Mouse (Mus musculus): Measurements from ENCODE around the gene Rfx6. TPM values are rescaled to one million over a fixed set of nuclear protein-coding genes. Genes with fewer than 3 reads are reported as not detected.

Gene Rfx6
- polyA plus RNA-seq, 1 experiment from 2014 or later, result not detected

DNA sequence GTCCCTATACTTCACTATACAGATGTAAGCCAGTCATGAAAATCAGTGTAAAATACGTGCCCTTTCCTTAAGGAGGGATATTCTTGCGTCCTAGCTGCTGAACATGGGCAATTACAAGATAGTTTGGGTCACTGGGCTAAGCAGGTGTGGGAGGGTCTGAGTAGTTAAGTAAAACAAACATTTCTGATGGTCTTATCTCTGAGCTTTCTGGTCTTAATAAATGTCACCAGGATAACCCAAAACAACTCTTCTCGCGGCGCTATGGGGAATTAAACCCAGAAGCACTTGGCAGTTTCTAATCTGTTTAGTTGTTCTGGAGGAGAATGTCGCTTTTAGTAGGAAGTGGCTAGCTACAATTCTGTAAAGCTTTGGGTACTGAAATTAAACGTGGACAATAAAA, 91.7 kb downstream of the Rfx6 start:
- DNase-seq (ENCODE audit: low spot score), result no peak
- Histone ChIP-seq H3K27me3 (ENCODE audit: insufficient read depth, poor library complexity, severe bottlenecking) (no peaks in the 10 kb centered on the region), H3K36me3 (no peaks in the 10 kb centered on the region), H3K9me3 (no peaks in the 10 kb centered on the region), H3K4me3 (no peak overlapping the region), H3K27ac (no peak overlapping the region), H3K4me1 (replicated peaks) (no peaks in the 10 kb centered on the region)
- WGBS, result 70% methylated on average over 7 of the region's 7 CpGs

DNA sequence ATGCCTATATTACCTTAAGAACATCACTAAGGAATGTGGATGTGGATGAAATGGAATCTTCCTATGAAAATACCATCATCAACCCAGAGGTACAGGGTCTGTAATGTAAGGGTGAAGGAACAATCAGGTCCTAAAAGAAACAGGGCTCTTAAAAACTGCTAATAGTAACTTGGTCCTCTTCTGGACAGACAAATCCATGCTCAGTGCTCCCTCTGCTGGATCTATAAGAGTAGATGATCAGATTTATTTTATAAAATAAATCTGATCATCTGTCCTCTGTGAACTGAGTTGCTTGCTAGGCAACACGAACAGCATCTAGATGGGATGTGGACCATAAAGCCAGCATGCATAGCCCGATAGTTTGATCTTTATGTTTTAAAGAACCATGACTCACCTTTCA, 102.1 kb downstream of the Rfx6 start:
- WGBS, result 84% methylated on average over 2 of the region's 2 CpGs
- Histone ChIP-seq H3K9me3 (no peaks in the 10 kb centered on the region), H3K4me3 (no peak overlapping the region), H3K27me3 (ENCODE audit: insufficient read depth, poor library complexity, severe bottlenecking) (no peaks in the 10 kb centered on the region), H3K36me3 (no peaks in the 10 kb centered on the region), H3K27ac (no peak overlapping the region), H3K4me1 (replicated peaks) (no peaks in the 10 kb centered on the region)
- no peak for DNase-seq (ENCODE audit: low spot score)

Other genes with a start within 250 kb of the Rfx6 start
- gene Gm49339, start 197.1 kb upstream of the Rfx6 start, polyA plus RNA-seq (2016; fragmentation: Nextera tagmentation; extraction: Ambion mirVana), result not detected in 2 replicates
- gene Lilr4b, start 197.1 kb upstream of the Rfx6 start, polyA plus RNA-seq (2016; fragmentation: Nextera tagmentation; extraction: Ambion mirVana), result not detected in 2 replicates
- gene Lilrb4a, start 186.8 kb upstream of the Rfx6 start, polyA plus RNA-seq (2016; fragmentation: Nextera tagmentation; extraction: Ambion mirVana), result 0.58 and 1.4 TPM in 2 replicates
- gene Fam162b, start 87.2 kb upstream of the Rfx6 start, polyA plus RNA-seq (2016; fragmentation: Nextera tagmentation; extraction: Ambion mirVana), result 2.5 and 4.9 TPM in 2 replicates
- not detected in 2 replicates for gene Gprc6a, start 46.3 kb upstream of the Rfx6 start, polyA plus RNA-seq (2016; fragmentation: Nextera tagmentation; extraction: Ambion mirVana)

Data from hindbrain, embryonic 10.5 days (tissue).